In genomic region chr17:66190577-66190976, GRCm38 (mm10) we compare ENCODE assay signal across 26 mouse cellular contexts.
"Had no signal": no experiment of that assay in that cellular context is flagged by ENCODE, and none has a peak within 500 bp of the region (broad histone marks: within the 10 kb centered on the region; RNA-seq: fewer than 3 reads in every experiment).

No protein-coding gene starts in this region.

- H3K27ac ChIP-seq: gastrocnemius, adult 2 months; heart, adult 2 months; heart, embryonic 13.5 days; heart, embryonic 15.5 days; hindbrain, embryonic 13.5 days; hindbrain, embryonic 15.5 days; hindbrain, postnatal 0 days; kidney, embryonic 15.5 days; kidney, postnatal 0 days; limb, embryonic 13.5 days; limb, embryonic 15.5 days; liver, embryonic 12.5 days; liver, embryonic 14.5 days had no signal

- H3K4me1 ChIP-seq: heart, embryonic 15.5 days; hindbrain, embryonic 13.5 days; hindbrain, embryonic 15.5 days; kidney, embryonic 15.5 days; limb, embryonic 13.5 days; limb, embryonic 15.5 days; liver, embryonic 12.5 days had no signal

- H3K9ac ChIP-seq: heart, embryonic 13.5 days; heart, embryonic 15.5 days; hindbrain, embryonic 13.5 days; hindbrain, embryonic 15.5 days; kidney, embryonic 15.5 days; limb, embryonic 13.5 days; limb, embryonic 15.5 days; liver, embryonic 12.5 days; liver, embryonic 14.5 days had no signal

- DNase-seq: gastrocnemius, adult 2 months; gastrocnemius, postnatal 10 days; gastrocnemius, postnatal 25 days; heart, adult 2 months; heart, postnatal 14 days; heart, postnatal 36 days; kidney, adult 11 months; kidney, adult 2 months; kidney, adult 9 months; kidney, postnatal 14 days; kidney, postnatal 36 days; layer of hippocampus, adult 9-11 months; layer of hippocampus, postnatal 36 days; left cerebral cortex, postnatal 4 days had no signal

- H3K4me3 ChIP-seq: gastrocnemius, adult 2 months; heart, adult 2 months; heart, embryonic 13.5 days; heart, embryonic 15.5 days; hindbrain, embryonic 13.5 days; hindbrain, embryonic 15.5 days; kidney, embryonic 15.5 days; limb, embryonic 13.5 days; limb, embryonic 15.5 days; liver, embryonic 12.5 days had no signal

- H3K36me3 ChIP-seq: heart, embryonic 13.5 days; heart, embryonic 15.5 days; hindbrain, embryonic 13.5 days; hindbrain, embryonic 15.5 days; kidney, embryonic 15.5 days; limb, embryonic 13.5 days; limb, embryonic 15.5 days; liver, embryonic 12.5 days had no signal

- H3K9me3 ChIP-seq: heart, embryonic 13.5 days; heart, embryonic 15.5 days; hindbrain, embryonic 13.5 days; hindbrain, embryonic 15.5 days; kidney, embryonic 15.5 days; limb, embryonic 13.5 days; limb, embryonic 15.5 days; liver, embryonic 12.5 days had no signal

- ATAC-seq: hindbrain, postnatal 0 days; intestine, embryonic 16.5 days; liver, embryonic 12.5 days had no signal
